Mouse (Mus musculus): ENCODE measurements around the gene Optc. TPM values are rescaled to one million over a fixed set of nuclear protein-coding genes. Genes with fewer than 3 reads are reported as not detected.
A peak's percentile ranks its signal among the peaks of the same experiment; 100 is the strongest.

Optc gene
- polyA plus RNA-seq, 1 experiment from 2014 or later, result 2.6 TPM

GRCm38 (mm10) chr1:133855274-133856017, 52.4 kb downstream of the Optc start:
- 4% methylated on average over 15 of the region's 15 CpGs for WGBS
- peaks cover 37% of the 10 kb centered on the region for H3K4me1 ChIP-seq
- peaks cover 42% of the 10 kb centered on the region for H3K27me3 ChIP-seq
- peak overlapping the region; percentile 51 for H3K4me2 ChIP-seq
- no peaks in the 10 kb centered on the region for H3K36me3 ChIP-seq (replicated peaks)
- H3K9ac ChIP-seq, result no peak overlapping the region
- ATAC-seq (ENCODE audit: low FRiP score), result peak; percentile 9; the same call in 1 of the 2 replicates
- no peaks in the 10 kb centered on the region for H3K9me3 ChIP-seq
- H3K4me3 ChIP-seq (replicated peaks), result peak overlapping the region; percentile 24
- H3K27ac ChIP-seq, result 0 out of 2 replicates have a peak overlapping the region, but pooled peaks have one; percentile 13

- WGBS, result 2% methylated on average over 17 of the region's 17 CpGs
- Histone ChIP-seq H3K36me3 (replicated peaks) (no peaks in the 10 kb centered on the region), H3K4me1 (peaks cover 33% of the 10 kb centered on the region), H3K27me3 (peaks cover 39% of the 10 kb centered on the region), H3K9me3 (no peaks in the 10 kb centered on the region), H3K4me3 (replicated peaks) (peak overlapping the region; percentile 24), H3K27ac (peak overlapping the region; percentile 46; the same call in 1 of the 2 replicates), H3K4me2 (peak overlapping the region; percentile 51), H3K9ac (no peak overlapping the region)
- peak; percentile 58; the same call in 1 of the 2 replicates for ATAC-seq (ENCODE audit: low FRiP score)
Measured at GRCm38 (mm10) chr1:133854421-133855273, 53.2 kb downstream of the Optc start.

Other genes with a start within 250 kb of the Optc start
- not detected in 2 replicates for gene Zbed6, start 247.1 kb downstream of the Optc start, polyA plus RNA-seq (2016; fragmentation: Nextera tagmentation; extraction: Ambion mirVana)
- 6.3 and 6.4 TPM in 2 replicates for gene Gm38394, start 246.7 kb downstream of the Optc start, polyA plus RNA-seq (2016; fragmentation: Nextera tagmentation; extraction: Ambion mirVana)
- 0.20 and 0.22 TPM in 2 replicates for gene Lax1, start 217.9 kb downstream of the Optc start, polyA plus RNA-seq (2016; fragmentation: Nextera tagmentation; extraction: Ambion mirVana)
- gene Atp2b4, start 107.0 kb downstream of the Optc start, polyA plus RNA-seq (2016; fragmentation: Nextera tagmentation; extraction: Ambion mirVana), result 8.5 and 9.2 TPM in 2 replicates
- gene Prelp, start 13.4 kb upstream of the Optc start, polyA plus RNA-seq (2016; fragmentation: Nextera tagmentation; extraction: Ambion mirVana), result 2.0 and 2.1 TPM in 2 replicates
- 2.2 and 3.3 TPM in 2 replicates for gene Fmod, start 129.3 kb upstream of the Optc start, polyA plus RNA-seq (2016; fragmentation: Nextera tagmentation; extraction: Ambion mirVana)
- 128 and 135 TPM in 2 replicates for gene Btg2, start 171.1 kb upstream of the Optc start, polyA plus RNA-seq (2016; fragmentation: Nextera tagmentation; extraction: Ambion mirVana)
- not detected in 2 replicates for gene Chit1, start 203.2 kb upstream of the Optc start, polyA plus RNA-seq (2016; fragmentation: Nextera tagmentation; extraction: Ambion mirVana)

All from forebrain, embryonic 12.5 days (tissue).